Mouse (Mus musculus) lung, postnatal 0 days (tissue): Measurements from ENCODE around the gene Thoc6.

ENCODE experiments used
- CTCF ChIP-seq: IDR thresholded peaks from 2 replicates; pipeline ENCODE4 v1.5.1; 2016; ENCODE audit warnings: antibody characterized with exemption, mild to moderate bottlenecking
- EP300 ChIP-seq: IDR thresholded peaks from 2 replicates; pipeline ENCODE4 v1.6.1; 2016; ENCODE audit warnings: antibody characterized with exemption, mild to moderate bottlenecking, control low read depth

DNA sequence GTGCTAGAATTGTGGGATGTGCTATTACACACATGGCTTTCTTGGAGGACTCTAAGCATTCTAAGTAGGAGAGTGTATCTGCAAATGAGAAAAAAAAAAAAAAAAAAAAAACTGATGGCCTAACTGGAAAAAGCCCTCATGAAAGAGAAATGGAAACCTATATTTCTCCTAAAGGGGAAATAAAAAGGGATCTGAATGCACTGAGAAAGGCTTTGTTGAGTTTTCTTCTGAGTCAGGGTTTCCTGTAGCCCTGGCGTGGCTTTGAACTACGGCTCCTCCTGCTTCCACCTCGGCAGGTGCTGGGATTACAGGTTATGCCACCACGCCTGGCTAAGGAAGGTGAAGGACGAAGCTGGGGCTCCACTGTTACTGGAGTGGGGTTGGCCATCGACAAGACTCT, 19.7 kb downstream of the Thoc6 start:
- TF ChIP-seq CTCF = no peak
- no peak for TF ChIP-seq EP300
